Mouse (Mus musculus) forebrain, embryonic 16.5 days (tissue): ENCODE measurements around the gene Adgrg4. TPM values are rescaled to one million over a fixed set of nuclear protein-coding genes. Genes with fewer than 3 reads are reported as not detected.

Experiments
- ATAC-seq: fragments of 200-750 bp; cut with Nextera tagmentation; 2 replicates; pipeline ENCODE4 v1.8.0; 2017; ENCODE audit warnings: mild to moderate bottlenecking, moderate library complexity
- H3K27ac ChIP-seq: fragments of 300-500 bp; sonication (generic); 2 replicates; pipeline ENCODE4 v1.5.1; 2014; ENCODE audit warnings: low read length, control low read depth
- H3K27me3 ChIP-seq: fragments of 300-500 bp; sonication (generic); replicated peaks from 2 replicates; pipeline ENCODE4 v1.6.1; 2014; ENCODE audit warnings: low read length; ENCODE audit not compliant: control insufficient read depth, insufficient read depth
- H3K36me3 ChIP-seq: fragments of 300-500 bp; sonication (generic); 2 replicates; pipeline ENCODE4 v1.6.1; 2014; ENCODE audit not compliant: control insufficient read depth, insufficient read depth
- H3K4me1 ChIP-seq: fragments of 300-500 bp; sonication (generic); replicated peaks from 2 replicates; pipeline ENCODE4 v1.6.1; 2014; ENCODE audit warnings: low read length; ENCODE audit not compliant: control insufficient read depth, insufficient read depth
- H3K4me2 ChIP-seq: fragments of 300-500 bp; sonication (generic); 2 replicates; pipeline ENCODE4 v1.6.1; 2014; ENCODE audit warnings: mild to moderate bottlenecking, low read length, control low read depth
- H3K4me3 ChIP-seq: fragments of 300-500 bp; sonication (generic); replicated peaks from 2 replicates; pipeline ENCODE4 v1.5.1; 2014; ENCODE audit warnings: mild to moderate bottlenecking, low read length, control low read depth
- H3K9ac ChIP-seq: fragments of 300-500 bp; sonication (generic); replicated peaks from 2 replicates; pipeline ENCODE4 v1.6.1; 2014; ENCODE audit warnings: low read depth, low read length, control low read depth
- H3K9me3 ChIP-seq: fragments of 300-500 bp; sonication (generic); 2 replicates; pipeline ENCODE4 v1.6.1; 2016; ENCODE audit warnings: low read length; ENCODE audit not compliant: control insufficient read depth
- WGBS: fragments of 180-500 bp; shearing (Covaris S2); extraction: QIAGEN DNeasy Blood & Tissue Kit; methylation state at CpG from one replicate; pipeline ENCODE4 v1.1.7; 2014; 5-methylcytosine and 5-hydroxymethylcytosine counted together
- polyA plus RNA-seq: library from polyadenylated mRNA; unstranded; fragments of >200 nt; fragmentation: Nextera tagmentation; extraction: Ambion mirVana; gene quantifications from 2 replicates; pipeline ENCODE4 v1.2.1, GENCODE M21; 2015

Gene Adgrg4
- polyA plus RNA-seq = not detected in 2 replicates

DNA sequence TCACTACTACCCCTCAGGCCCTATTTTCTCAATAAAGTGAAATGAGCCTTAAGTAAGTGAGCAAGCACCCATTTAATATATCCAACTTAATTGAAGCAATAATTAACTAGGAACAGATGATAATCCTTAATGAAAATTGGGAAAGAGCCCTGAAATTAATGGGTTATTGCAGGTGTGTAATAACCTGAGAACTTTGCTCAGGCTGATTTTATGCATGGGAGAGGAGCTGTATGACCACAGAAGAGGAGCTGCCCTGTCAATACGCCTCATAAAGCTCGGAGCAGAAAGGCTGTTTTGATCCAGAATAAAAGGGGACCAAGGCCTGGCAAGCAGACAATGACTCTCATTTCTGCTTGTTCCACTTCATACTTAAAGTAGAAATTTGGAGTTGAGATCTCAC is at the start of gene Adgrg4:
Gene Adgrg4, plus strand, starts transcription at position 301 of the 400 bp plus-strand sequence.
- ATAC-seq = no peak
- H3K9me3 ChIP-seq = no peaks in the 10 kb centered on the region
- H3K4me2 ChIP-seq = no peak within 1 kb of the TSS
- H3K27me3 ChIP-seq = no peaks in the 10 kb centered on the region
- WGBS = 67% methylated on average over 2 of the region's 2 CpGs
- H3K4me3 ChIP-seq = no peak within 1 kb of the TSS
- no peaks in the 10 kb centered on the region for H3K4me1 ChIP-seq
- no peaks in the 10 kb centered on the region for H3K36me3 ChIP-seq
- H3K9ac ChIP-seq = no peak within 1 kb of the TSS
- no peak within 1 kb of the TSS for H3K27ac ChIP-seq

GRCm38 (mm10) chrX:56821765-56822603 is 48.0 kb upstream of the Adgrg4 start, which contains the start of gene Map7d3:
Gene Map7d3, minus strand, starts transcription at chrX:56822326.
- Histone ChIP-seq H3K9ac (no peak within 1 kb of the TSS), H3K27ac (no peak within 1 kb of the TSS), H3K36me3 (no peaks in the 10 kb centered on the region), H3K4me2 (peak within 1 kb of the TSS; percentile 57), H3K27me3 (no peaks in the 10 kb centered on the region), H3K4me1 (no peaks in the 10 kb centered on the region), H3K4me3 (peak within 1 kb of the TSS; percentile 36), H3K9me3 (no peaks in the 10 kb centered on the region)
- 20% methylated on average over 35 of the region's 35 CpGs for WGBS
- ATAC-seq = 0 out of 2 replicates have a peak, but pooled peaks have one; percentile 40

DNA sequence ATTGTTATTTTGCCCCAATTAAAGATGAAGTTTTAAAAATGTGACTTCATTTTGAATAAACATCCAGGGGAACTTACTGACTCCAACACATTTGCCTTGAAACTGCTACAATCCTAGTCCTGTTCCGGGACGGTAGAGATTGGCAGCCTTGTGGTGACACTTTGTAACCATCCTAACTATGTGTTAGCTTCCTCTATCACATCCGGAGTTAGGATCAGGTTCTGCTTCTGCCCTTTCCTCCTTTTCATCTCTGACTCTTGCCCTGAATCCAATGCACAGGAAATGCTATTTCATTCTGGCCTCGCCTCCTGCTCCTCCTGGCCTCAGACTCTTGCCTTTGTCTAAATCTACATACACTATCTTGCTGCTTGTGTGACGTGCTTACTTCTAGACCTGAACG is 42.5 kb upstream of the Adgrg4 start:
- Histone ChIP-seq H3K4me3 (no peak overlapping the region), H3K9me3 (no peaks in the 10 kb centered on the region), H3K4me2 (no peak overlapping the region), H3K4me1 (no peaks in the 10 kb centered on the region), H3K27ac (no peak overlapping the region), H3K27me3 (no peaks in the 10 kb centered on the region), H3K36me3 (no peaks in the 10 kb centered on the region), H3K9ac (no peak overlapping the region)
- no peak for ATAC-seq
- 86% methylated on average over 6 of the region's 6 CpGs for WGBS

- H3K9me3 ChIP-seq = no peaks in the 10 kb centered on the region
- H3K4me2 ChIP-seq = no peak overlapping the region
- H3K9ac ChIP-seq = no peak overlapping the region
- H3K4me1 ChIP-seq = no peaks in the 10 kb centered on the region
- no peaks in the 10 kb centered on the region for H3K36me3 ChIP-seq
- no peak overlapping the region for H3K27ac ChIP-seq
- no peak for ATAC-seq
- WGBS = 81% methylated on average over 6 of the region's 6 CpGs
- H3K27me3 ChIP-seq = no peaks in the 10 kb centered on the region
- H3K4me3 ChIP-seq = no peak overlapping the region
Measured at GRCm38 (mm10) chrX:56835842-56836241, 34.1 kb upstream of the Adgrg4 start.

DNA sequence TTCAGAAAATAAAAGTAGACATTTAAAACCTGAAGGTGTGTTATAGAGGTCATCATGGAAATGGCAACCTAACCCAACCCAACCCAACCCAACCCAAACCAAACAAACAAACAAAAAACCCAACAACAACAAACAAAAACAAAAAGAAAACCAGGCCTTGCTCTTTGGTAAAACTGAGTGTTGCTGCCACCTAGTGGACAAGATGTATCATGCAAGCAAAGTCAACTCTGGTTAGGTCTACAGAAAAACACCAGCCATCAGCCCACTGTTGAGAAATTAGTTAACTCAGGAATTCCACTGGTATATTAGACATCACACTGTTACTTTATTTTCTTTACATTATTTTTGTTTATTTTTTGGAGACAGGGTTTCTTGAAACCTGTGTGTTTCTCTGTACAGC is 30.6 kb upstream of the Adgrg4 start:
- peak; percentile 36; the same call in 1 of the 2 replicates for ATAC-seq
- Histone ChIP-seq H3K27ac (no peak overlapping the region), H3K27me3 (no peaks in the 10 kb centered on the region), H3K4me2 (no peak overlapping the region), H3K4me3 (no peak overlapping the region), H3K9ac (no peak overlapping the region), H3K36me3 (no peaks in the 10 kb centered on the region), H3K9me3 (no peaks in the 10 kb centered on the region), H3K4me1 (no peaks in the 10 kb centered on the region)

GRCm38 (mm10) chrX:56841255-56841654 is 28.7 kb upstream of the Adgrg4 start:
- Histone ChIP-seq H3K36me3 (no peaks in the 10 kb centered on the region), H3K9me3 (no peaks in the 10 kb centered on the region), H3K4me1 (no peaks in the 10 kb centered on the region), H3K9ac (no peak overlapping the region), H3K4me2 (no peak overlapping the region), H3K27ac (no peak overlapping the region), H3K27me3 (no peaks in the 10 kb centered on the region), H3K4me3 (no peak overlapping the region)
- ATAC-seq = no peak
- WGBS = 64% methylated on average over 5 of the region's 5 CpGs

- H3K4me1 ChIP-seq = no peaks in the 10 kb centered on the region
- WGBS = 81% methylated on average over 2 of the region's 2 CpGs
- no peak overlapping the region for H3K27ac ChIP-seq
- no peaks in the 10 kb centered on the region for H3K27me3 ChIP-seq
- H3K36me3 ChIP-seq = no peaks in the 10 kb centered on the region
- no peak overlapping the region for H3K4me2 ChIP-seq
- H3K9me3 ChIP-seq = no peaks in the 10 kb centered on the region
- H3K4me3 ChIP-seq = no peak overlapping the region
- H3K9ac ChIP-seq = no peak overlapping the region
- ATAC-seq = no peak
Measured at GRCm38 (mm10) chrX:57012891-57013290, 142.9 kb downstream of the Adgrg4 start.

GRCm38 (mm10) chrX:57042774-57043173 is 172.8 kb downstream of the Adgrg4 start, which contains the start of gene Brs3:
Gene Brs3, plus strand, starts transcription at chrX:57043074.
- Histone ChIP-seq H3K9me3 (no peaks in the 10 kb centered on the region), H3K9ac (no peak within 1 kb of the TSS), H3K4me3 (no peak within 1 kb of the TSS), H3K36me3 (no peaks in the 10 kb centered on the region), H3K4me1 (no peaks in the 10 kb centered on the region), H3K27me3 (no peaks in the 10 kb centered on the region), H3K27ac (no peak within 1 kb of the TSS), H3K4me2 (no peak within 1 kb of the TSS)
- WGBS = 77% methylated on average over 5 of the region's 5 CpGs
- ATAC-seq = no peak

- Histone ChIP-seq H3K4me2 (no peak overlapping the region), H3K4me3 (no peak overlapping the region)
Measured at GRCm38 (mm10) chrX:57043869-57044268, 173.9 kb downstream of the Adgrg4 start.

More at GRCm38 (mm10) chrX:57043869-57044268, 173.9 kb downstream of the Adgrg4 start:
- Histone ChIP-seq H3K27me3 (no peaks in the 10 kb centered on the region), H3K9me3 (no peaks in the 10 kb centered on the region), H3K9ac (no peak overlapping the region), H3K4me1 (no peaks in the 10 kb centered on the region), H3K36me3 (no peaks in the 10 kb centered on the region), H3K27ac (no peak overlapping the region)
- no peak for ATAC-seq
- WGBS = 63% methylated on average over 6 of the region's 6 CpGs
